Mouse (Mus musculus) midbrain, embryonic 15.5 days (tissue): ENCODE data around the gene Alad. TPM values are rescaled to one million over a fixed set of nuclear protein-coding genes. Genes with fewer than 3 reads are reported as not detected.
A peak's percentile ranks its signal among the peaks of the same experiment; 100 is the strongest.

Source experiments
- ATAC-seq: fragments of 200-750 bp; cut with Nextera tagmentation; replicated peaks from 2 replicates; pipeline ENCODE4 v1.8.0; 2017; ENCODE audit warnings: moderate TSS enrichment
- H3K27ac ChIP-seq: fragments of 300-500 bp; sonication (generic); 2 replicates; pipeline ENCODE4 v1.5.1; 2015; ENCODE audit warnings: mild to moderate bottlenecking, inconsistent platforms
- H3K27me3 ChIP-seq: fragments of 300-500 bp; sonication (generic); replicated peaks from 2 replicates; pipeline ENCODE4 v1.6.1; 2015; ENCODE audit warnings: inconsistent platforms
- H3K36me3 ChIP-seq: fragments of 300-500 bp; sonication (generic); replicated peaks from 2 replicates; pipeline ENCODE4 v1.6.1; 2015; ENCODE audit warnings: inconsistent platforms
- H3K4me1 ChIP-seq: fragments of 300-500 bp; sonication (generic); 2 replicates; pipeline ENCODE4 v1.6.1; 2015; ENCODE audit warnings: inconsistent platforms
- H3K4me2 ChIP-seq: fragments of 300-500 bp; sonication (generic); 2 replicates; pipeline ENCODE4 v1.6.1; 2015; ENCODE audit warnings: inconsistent platforms, mild to moderate bottlenecking, moderate library complexity
- H3K4me3 ChIP-seq: fragments of 300-500 bp; sonication (generic); 2 replicates; pipeline ENCODE4 v1.5.1; 2015; ENCODE audit warnings: mild to moderate bottlenecking, inconsistent platforms
- H3K9ac ChIP-seq: fragments of 300-500 bp; sonication (generic); 2 replicates; pipeline ENCODE4 v1.6.1; 2015; ENCODE audit warnings: mild to moderate bottlenecking, inconsistent platforms
- H3K9me3 ChIP-seq: fragments of 300-500 bp; sonication (generic); 2 replicates; pipeline ENCODE4 v1.6.1; 2016; ENCODE audit warnings: inconsistent platforms
- WGBS: fragments of 180-500 bp; shearing (Covaris S2); methylation state at CpG from one replicate; pipeline ENCODE4 v1.1.7; 2015; ENCODE audit warnings: mixed read lengths; 5-methylcytosine and 5-hydroxymethylcytosine counted together
- polyA plus RNA-seq: library from polyadenylated mRNA; unstranded; fragments of >200 nt; fragmentation: Nextera tagmentation; extraction: Ambion mirVana; gene quantifications from 2 replicates; pipeline ENCODE4 v1.2.1, GENCODE M21; 2015

Alad gene
- polyA plus RNA-seq, 1 experiment from 2014 or later, result 71.2 TPM

- no peaks in the 10 kb centered on the region for H3K27me3 ChIP-seq
- H3K9ac ChIP-seq, result no peak overlapping the region
These were observed 3.6 kb downstream of the Alad start for GRCm38 (mm10) chr4:62516079-62516478.

GRCm38 (mm10) chr4:62515490-62515889, 4.2 kb downstream of the Alad start:
- no peaks in the 10 kb centered on the region for H3K27me3 ChIP-seq
- H3K27ac ChIP-seq, result no peak overlapping the region
- H3K9me3 ChIP-seq, result no peaks in the 10 kb centered on the region
- no peak overlapping the region for H3K4me3 ChIP-seq
- peaks cover 29% of the 10 kb centered on the region for H3K36me3 ChIP-seq
- WGBS, result 82% methylated on average over 3 of the region's 3 CpGs
- peaks cover 18% of the 10 kb centered on the region for H3K4me1 ChIP-seq
- no peak overlapping the region for H3K9ac ChIP-seq
- no peak for ATAC-seq
- no peak overlapping the region for H3K4me2 ChIP-seq

More at GRCm38 (mm10) chr4:62516079-62516478, 3.6 kb downstream of the Alad start:
- Histone ChIP-seq H3K4me3 (no peak overlapping the region), H3K4me1 (peaks cover 22% of the 10 kb centered on the region), H3K27ac (no peak overlapping the region), H3K4me2 (no peak overlapping the region), H3K9me3 (no peaks in the 10 kb centered on the region), H3K36me3 (peaks cover 24% of the 10 kb centered on the region)
- 40% methylated on average over 2 of the region's 2 CpGs for WGBS
- no peak for ATAC-seq

- Histone ChIP-seq H3K27me3 (no peaks in the 10 kb centered on the region), H3K36me3 (peaks cover 33% of the 10 kb centered on the region), H3K9me3 (no peaks in the 10 kb centered on the region), H3K27ac (no peak overlapping the region), H3K4me3 (no peak overlapping the region), H3K4me2 (no peak overlapping the region), H3K9ac (no peak overlapping the region), H3K4me1 (peaks cover 13% of the 10 kb centered on the region)
- ATAC-seq, result no peak
- 91% methylated on average over 7 of the region's 7 CpGs for WGBS
These were observed 4.7 kb downstream of the Alad start for GRCm38 (mm10) chr4:62514995-62515394.

- H3K36me3 ChIP-seq, result peaks cover 43% of the 10 kb centered on the region
- H3K27me3 ChIP-seq, result no peaks in the 10 kb centered on the region
- H3K4me2 ChIP-seq, result no peak overlapping the region
- no peak overlapping the region for H3K9ac ChIP-seq
- H3K4me3 ChIP-seq, result no peak overlapping the region
- WGBS, result 52% methylated on average over 11 of the region's 11 CpGs
- H3K27ac ChIP-seq, result no peak overlapping the region
- no peaks in the 10 kb centered on the region for H3K9me3 ChIP-seq
- H3K4me1 ChIP-seq, result peaks cover 11% of the 10 kb centered on the region
- ATAC-seq, result no peak
These were observed 5.7 kb downstream of the Alad start for GRCm38 (mm10) chr4:62513998-62514506.

GRCm38 (mm10) chr4:62509946-62510345, 9.8 kb downstream of the Alad start:
- no peak overlapping the region for H3K4me3 ChIP-seq
- no peaks in the 10 kb centered on the region for H3K4me1 ChIP-seq
- H3K4me2 ChIP-seq, result no peak overlapping the region
- H3K36me3 ChIP-seq, result peaks cover 56% of the 10 kb centered on the region
- no peaks in the 10 kb centered on the region for H3K9me3 ChIP-seq
- WGBS, result 92% methylated on average over 11 of the region's 11 CpGs
- no peak for ATAC-seq
- no peak overlapping the region for H3K9ac ChIP-seq
- H3K27ac ChIP-seq, result no peak overlapping the region
- no peaks in the 10 kb centered on the region for H3K27me3 ChIP-seq

GRCm38 (mm10) chr4:62508839-62509238, 10.9 kb downstream of the Alad start:
- WGBS, result 93% methylated on average over 5 of the region's 5 CpGs
- Histone ChIP-seq H3K4me2 (no peak overlapping the region), H3K4me1 (no peaks in the 10 kb centered on the region), H3K27ac (no peak overlapping the region), H3K9ac (no peak overlapping the region), H3K4me3 (no peak overlapping the region), H3K27me3 (no peaks in the 10 kb centered on the region), H3K36me3 (peaks cover 56% of the 10 kb centered on the region), H3K9me3 (no peaks in the 10 kb centered on the region)
- ATAC-seq, result no peak

GRCm38 (mm10) chr4:62506798-62507197, 12.9 kb downstream of the Alad start:
- no peak for ATAC-seq
- H3K9me3 ChIP-seq, result no peaks in the 10 kb centered on the region
- WGBS, result 80% methylated on average over 2 of the region's 2 CpGs

GRCm38 (mm10) chr4:62505991-62506390, 13.7 kb downstream of the Alad start:
- Histone ChIP-seq H3K36me3 (peaks cover 31% of the 10 kb centered on the region), H3K27me3 (no peaks in the 10 kb centered on the region), H3K4me2 (no peak overlapping the region), H3K4me1 (peaks cover 7% of the 10 kb centered on the region), H3K4me3 (no peak overlapping the region), H3K9ac (no peak overlapping the region), H3K27ac (no peak overlapping the region), H3K9me3 (no peaks in the 10 kb centered on the region)
- ATAC-seq, result no peak
- WGBS, result 86% methylated on average over 3 of the region's 3 CpGs

More at GRCm38 (mm10) chr4:62506798-62507197, 12.9 kb downstream of the Alad start:
- no peak overlapping the region for H3K9ac ChIP-seq
- H3K4me1 ChIP-seq, result 0 out of 2 replicates have a peak, but pooled peaks cover 2% of the 10 kb centered on the region
- H3K4me2 ChIP-seq, result no peak overlapping the region
- H3K4me3 ChIP-seq, result no peak overlapping the region
- peaks cover 39% of the 10 kb centered on the region for H3K36me3 ChIP-seq
- H3K27ac ChIP-seq, result no peak overlapping the region
- no peaks in the 10 kb centered on the region for H3K27me3 ChIP-seq

- Histone ChIP-seq H3K9me3 (no peaks in the 10 kb centered on the region), H3K9ac (peak within 1 kb of the TSS; percentile 81), H3K4me3 (peak within 1 kb of the TSS; percentile 72), H3K27me3 (no peaks in the 10 kb centered on the region), H3K27ac (peak within 1 kb of the TSS; percentile 69), H3K4me1 (peaks cover 10% of the 10 kb centered on the region), H3K36me3 (peaks cover 15% of the 10 kb centered on the region; the same call in 1 of the 2 replicates), H3K4me2 (peak within 1 kb of the TSS; percentile 85)
- 80% methylated on average over 3 of the region's 3 CpGs for WGBS
- ATAC-seq, result no peak
These were observed 16.2 kb downstream of the Alad start, which contains the start of gene Hdhd3 for GRCm38 (mm10) chr4:62503374-62503970. Gene Hdhd3, minus strand, starts transcription at chr4:62503467.

GRCm38 (mm10) chr4:62502969-62503368, 16.7 kb downstream of the Alad start:
- WGBS, result 82% methylated on average over 7 of the region's 7 CpGs
- H3K36me3 ChIP-seq, result peaks cover 14% of the 10 kb centered on the region; the same call in 1 of the 2 replicates
- peaks cover 10% of the 10 kb centered on the region for H3K4me1 ChIP-seq
- H3K27ac ChIP-seq, result no peak overlapping the region
- H3K4me2 ChIP-seq, result no peak overlapping the region
- H3K4me3 ChIP-seq, result no peak overlapping the region
- ATAC-seq, result no peak
- H3K9ac ChIP-seq, result no peak overlapping the region
- no peaks in the 10 kb centered on the region for H3K9me3 ChIP-seq
- no peaks in the 10 kb centered on the region for H3K27me3 ChIP-seq

- WGBS, result 1% methylated on average over 38 of the region's 38 CpGs
These were observed 17.6 kb downstream of the Alad start for GRCm38 (mm10) chr4:62501964-62502732.

GRCm38 (mm10) chr4:62501534-62501933, 18.2 kb downstream of the Alad start:
- Histone ChIP-seq H3K9ac (peak overlapping the region; percentile 81), H3K9me3 (no peaks in the 10 kb centered on the region), H3K4me2 (peak overlapping the region; percentile 85), H3K27ac (peak overlapping the region; percentile 69), H3K27me3 (no peaks in the 10 kb centered on the region), H3K36me3 (peaks cover 13% of the 10 kb centered on the region; the same call in 1 of the 2 replicates), H3K4me3 (peak overlapping the region; percentile 72), H3K4me1 (peaks cover 10% of the 10 kb centered on the region)
- WGBS, result under 1% methylated on average over 7 of the region's 7 CpGs
- ATAC-seq, result peak; percentile 32

More at GRCm38 (mm10) chr4:62501964-62502732, 17.6 kb downstream of the Alad start:
- H3K27me3 ChIP-seq, result no peaks in the 10 kb centered on the region
- peak; percentile 97 for ATAC-seq
- peaks cover 13% of the 10 kb centered on the region; the same call in 1 of the 2 replicates for H3K36me3 ChIP-seq
- peaks cover 10% of the 10 kb centered on the region for H3K4me1 ChIP-seq
- H3K4me2 ChIP-seq, result peak overlapping the region; percentile 85
- H3K27ac ChIP-seq, result peak overlapping the region; percentile 69
- H3K4me3 ChIP-seq, result peak overlapping the region; percentile 72
- peak overlapping the region; percentile 81 for H3K9ac ChIP-seq
- no peaks in the 10 kb centered on the region for H3K9me3 ChIP-seq
